Comparison of ENCODE assay signal across 18 mouse cellular contexts in genomic region chr1:182856636-182857035, GRCm38 (mm10).
DNase-seq lines count a peak whose midpoint lies in the region; ATAC-seq and TF ChIP-seq lines count a peak whose summit lies in the region.
"Had no signal": no experiment of that assay in that cellular context is flagged by ENCODE, and none has a peak within 500 bp of the region (broad histone marks: within the 10 kb centered on the region; RNA-seq: fewer than 3 reads in every experiment).

No protein-coding gene starts in this region.

- ATAC-seq in midbrain, embryonic 13.5 days = no peak
- no peak for ATAC-seq in midbrain, postnatal 0 days (ENCODE audit: low FRiP score)
- no peak for ATAC-seq in neural tube, embryonic 14.5 days (ENCODE audit: low read depth)
- ATAC-seq: activated CD4-positive, CD25-positive, alpha-beta regulatory T cell, adult 4 months; forebrain, postnatal 0 days had no signal

- H3K4me1 ChIP-seq in midbrain, embryonic 13.5 days (replicated peaks) = peaks cover 13% of the 10 kb centered on the region
- H3K4me1 ChIP-seq in midbrain, postnatal 0 days (ENCODE audit: insufficient read depth, low read length) = no peaks in the 10 kb centered on the region
- H3K4me1 ChIP-seq in neural tube, embryonic 14.5 days (ENCODE audit: control insufficient read depth, insufficient read depth, low read length) = peaks cover 6% of the 10 kb centered on the region; the same call in 1 of the 2 replicates

- H3K9me3 ChIP-seq in midbrain, embryonic 13.5 days = no peaks in the 10 kb centered on the region
- H3K9me3 ChIP-seq in midbrain, postnatal 0 days (ENCODE audit: low read length) = no peaks in the 10 kb centered on the region
- no peaks in the 10 kb centered on the region for H3K9me3 ChIP-seq in neural tube, embryonic 14.5 days (ENCODE audit: control insufficient read depth, low read length)
- H3K9me3 ChIP-seq: forebrain, embryonic 13.5 days; heart, embryonic 12.5 days; hindbrain, embryonic 10.5 days had no signal

- H3K36me3 ChIP-seq in midbrain, embryonic 13.5 days = no peaks in the 10 kb centered on the region
- 0 out of 2 replicates have a peak, but pooled peaks cover 2% of the 10 kb centered on the region for H3K36me3 ChIP-seq in midbrain, postnatal 0 days (ENCODE audit: insufficient read depth, low read length)
- no peaks in the 10 kb centered on the region for H3K36me3 ChIP-seq in neural tube, embryonic 14.5 days (ENCODE audit: control insufficient read depth, insufficient read depth, low read length)
- H3K36me3 ChIP-seq: heart, embryonic 12.5 days; hindbrain, embryonic 10.5 days had no signal

- no peak overlapping the region for H3K27ac ChIP-seq in midbrain, embryonic 13.5 days
- no peak overlapping the region for H3K27ac ChIP-seq in midbrain, postnatal 0 days (ENCODE audit: low read depth, low read length)
- H3K27ac ChIP-seq in neural tube, embryonic 14.5 days (ENCODE audit: low read depth, low read length) = peak overlapping the region; percentile 8; the same call in 1 of the 2 replicates
- H3K27ac ChIP-seq: forebrain, embryonic 13.5 days; heart, adult 2 months; hindbrain, embryonic 14.5 days had no signal

- no peaks in the 10 kb centered on the region for H3K27me3 ChIP-seq in midbrain, embryonic 13.5 days
- H3K27me3 ChIP-seq in midbrain, postnatal 0 days (ENCODE audit: insufficient read depth, low read length) = no peaks in the 10 kb centered on the region
- H3K27me3 ChIP-seq in neural tube, embryonic 14.5 days (ENCODE audit: control insufficient read depth, insufficient read depth, low read length) = no peaks in the 10 kb centered on the region
- H3K27me3 ChIP-seq: forebrain, embryonic 13.5 days; heart, embryonic 12.5 days had no signal

- no peak for TF ChIP-seq CTCF in midbrain, postnatal 0 days (IDR thresholded peaks at IDR 0.05)

- H3K9ac ChIP-seq in midbrain, embryonic 13.5 days (replicated peaks) = 0 out of 2 replicates have a peak overlapping the region, but pooled peaks have one; percentile 19
- H3K9ac ChIP-seq in midbrain, postnatal 0 days (replicated peaks; ENCODE audit: low read length, poor library complexity, severe bottlenecking) = no peak overlapping the region
- no peak overlapping the region for H3K9ac ChIP-seq in neural tube, embryonic 14.5 days (replicated peaks; ENCODE audit: low read depth, low read length)
- H3K9ac ChIP-seq: forebrain, embryonic 13.5 days; forebrain, postnatal 0 days; heart, embryonic 12.5 days; hindbrain, embryonic 14.5 days had no signal

- WGBS in midbrain, embryonic 13.5 days = 76% methylated on average over 13 of the region's 13 CpGs
- 79% methylated on average over 13 of the region's 13 CpGs for WGBS in midbrain, postnatal 0 days
- 56% methylated on average over 13 of the region's 13 CpGs for WGBS in neural tube, embryonic 14.5 days

- no peak for DNase-seq in midbrain, postnatal 0 days (ENCODE audit: low spot score)
- DNase-seq in thymus, postnatal 4 days = peak; percentile 15
- DNase-seq in thymus, postnatal 25 days = no peak
- peak; percentile 77 for DNase-seq in MN1 (ENCODE audit: low spot score)
- no peak for DNase-seq in urinary bladder, postnatal 4 days (ENCODE audit: low spot score in 2 of 2)
- DNase-seq in kidney, postnatal 4 days = no peak
- DNase-seq: adrenal gland, postnatal 25 days; cerebellum, adult 2 months; forebrain, postnatal 0 days; gastrocnemius, postnatal 14 days; heart, adult 2 months had no signal

- no peak overlapping the region for H3K4me3 ChIP-seq in midbrain, embryonic 13.5 days (replicated peaks)
- H3K4me3 ChIP-seq in midbrain, postnatal 0 days (ENCODE audit: low read depth, low read length) = no peak overlapping the region
- no peak overlapping the region for H3K4me3 ChIP-seq in neural tube, embryonic 14.5 days (ENCODE audit: low read depth, low read length)
- H3K4me3 ChIP-seq: forebrain, embryonic 13.5 days; heart, adult 2 months; heart, embryonic 12.5 days; hindbrain, embryonic 10.5 days had no signal

- no peak overlapping the region for H3K4me2 ChIP-seq in midbrain, embryonic 13.5 days (replicated peaks)
- H3K4me2 ChIP-seq in midbrain, postnatal 0 days (ENCODE audit: low read depth, low read length, poor library complexity, severe bottlenecking) = no peak overlapping the region
- H3K4me2 ChIP-seq in neural tube, embryonic 14.5 days (ENCODE audit: low read depth, low read length) = no peak overlapping the region
- H3K4me2 ChIP-seq: forebrain, embryonic 13.5 days; heart, embryonic 12.5 days; hindbrain, embryonic 14.5 days had no signal

Comparison
In these comparisons a context has a peak if more than half of its experiments do, and no peak if none do; other contexts are left out.
1. DNase-seq: peak in thymus, postnatal 4 days (single experiment) and MN1 (single experiment); none in midbrain, postnatal 0 days (single experiment), thymus, postnatal 25 days (single experiment), urinary bladder, postnatal 4 days (0 of 2) and kidney, postnatal 4 days (0 of 2).